Mouse (Mus musculus) splenic B cell, adult 2 months (primary cell): Measurements from ENCODE around the gene Gin1.
"Not testable (repeated sequence)": the region's sequence is repeated elsewhere in the genome, so short reads cannot be mapped to it uniquely, and the experiment has no call there.

Source experiments
- DNase-seq: peaks from one replicate; pipeline ENCODE4 v3.0.0-alpha.2; 2011; ENCODE audit warnings: low read depth, low spot score
- H3K27me3 ChIP-seq: 2 replicates; pipeline ENCODE4 v1.6.1; 2012; ENCODE audit warnings: mild to moderate bottlenecking, low read length, moderate library complexity, mixed read lengths; ENCODE audit not compliant: control insufficient read depth, poor library complexity, insufficient read depth, severe bottlenecking
- H3K36me3 ChIP-seq: 2 replicates; pipeline ENCODE4 v1.6.1; 2012; ENCODE audit warnings: mild to moderate bottlenecking, low read length, moderate library complexity, mixed read lengths; ENCODE audit not compliant: control insufficient read depth, poor library complexity, insufficient read depth, severe bottlenecking

The Gin1 gene

DNA sequence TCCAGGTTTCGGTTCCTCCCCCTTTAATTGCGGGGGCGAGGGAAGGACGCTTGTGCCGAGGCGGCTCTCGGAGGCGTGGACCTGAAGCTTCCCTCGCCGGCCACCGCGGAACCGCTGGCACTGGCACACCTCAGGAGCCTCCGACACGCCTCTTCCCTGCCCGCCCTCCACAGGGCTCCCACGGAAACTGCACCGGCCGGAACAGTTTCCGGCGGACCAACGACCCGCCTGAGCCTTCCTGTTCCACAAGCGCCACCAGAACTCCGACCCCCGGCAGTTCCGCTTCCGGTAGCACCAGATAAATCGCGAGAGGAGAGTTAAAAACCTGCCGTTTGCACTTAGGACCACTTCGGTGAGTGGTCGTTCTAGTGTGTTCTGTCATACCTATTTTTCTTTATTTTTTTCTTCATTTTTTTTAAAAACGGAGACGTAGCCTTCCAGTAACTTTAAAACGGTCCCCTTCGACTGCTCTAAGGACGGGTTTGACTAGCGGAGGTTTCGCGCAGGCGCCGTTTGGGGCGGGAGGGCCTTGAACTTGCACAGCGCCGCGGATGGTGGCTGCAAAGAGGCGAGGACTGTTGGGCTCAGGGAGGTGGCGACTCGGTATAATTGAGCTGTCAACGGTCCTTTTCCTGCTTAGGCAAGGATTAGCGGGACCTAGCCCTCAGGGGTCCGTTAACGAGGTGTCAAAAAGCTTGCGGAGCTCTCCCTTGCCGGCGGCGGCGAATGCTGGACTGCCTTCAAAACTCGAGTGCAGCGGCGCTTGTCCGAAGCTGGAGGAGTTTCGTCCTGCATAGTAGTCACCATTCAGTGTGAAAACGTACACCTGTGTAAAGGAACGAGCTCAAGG lies at the start of gene Gin1, which contains the start of gene Ppip5k2:
TSS of gene Gin1 (plus strand) at position 269 of the 850 bp plus-strand sequence.
TSS of gene Ppip5k2 (minus strand) at position 508 of the 850 bp plus-strand sequence.
- DNase-seq, result peak; percentile 95
- no peaks in the 10 kb centered on the region for H3K27me3 ChIP-seq

DNA sequence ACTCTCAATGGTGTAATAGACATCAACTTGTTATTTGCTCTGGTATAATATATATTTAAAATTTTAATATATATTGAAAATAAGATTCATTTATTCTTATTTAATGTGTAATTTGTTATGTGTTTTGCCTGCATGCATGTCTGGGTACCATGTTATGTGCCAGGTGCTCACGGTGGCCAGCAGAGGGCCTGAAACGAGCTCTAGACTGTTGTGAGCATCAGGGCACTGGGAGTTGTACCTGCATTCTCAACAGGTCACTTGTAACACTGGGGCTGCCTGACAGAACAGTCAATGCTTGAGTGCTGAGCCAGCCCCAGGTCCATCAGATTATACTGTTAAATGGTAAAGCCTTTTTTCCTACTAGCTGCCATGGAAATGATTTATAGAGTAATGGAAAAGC lies 43.2 kb upstream of the Gin1 start:
- no peaks in the 10 kb centered on the region for H3K27me3 ChIP-seq
- H3K36me3 ChIP-seq, result peaks cover 8% of the 10 kb centered on the region
- peak; percentile 19 for DNase-seq

More for the DNA sequence above, at the start of gene Gin1, which contains the start of gene Ppip5k2:
- H3K36me3 ChIP-seq, result no peaks in the 10 kb centered on the region

- no peak for DNase-seq
- no peaks in the 10 kb centered on the region for H3K27me3 ChIP-seq
- peaks cover 6% of the 10 kb centered on the region for H3K36me3 ChIP-seq
Measured at GRCm38 (mm10) chr1:97729339-97729738, 40.6 kb upstream of the Gin1 start.

- peaks cover 12% of the 10 kb centered on the region for H3K36me3 ChIP-seq
- no peak for DNase-seq
- H3K27me3 ChIP-seq, result no peaks in the 10 kb centered on the region; the same call in 1 of the 2 replicates
Measured at GRCm38 (mm10) chr1:97743063-97743462, 26.9 kb upstream of the Gin1 start.

GRCm38 (mm10) chr1:97745712-97746111 lies 24.3 kb upstream of the Gin1 start:
- DNase-seq, result no peak
- Histone ChIP-seq H3K36me3 (peaks cover 13% of the 10 kb centered on the region), H3K27me3 (no peaks in the 10 kb centered on the region; the same call in 1 of the 2 replicates)

DNA sequence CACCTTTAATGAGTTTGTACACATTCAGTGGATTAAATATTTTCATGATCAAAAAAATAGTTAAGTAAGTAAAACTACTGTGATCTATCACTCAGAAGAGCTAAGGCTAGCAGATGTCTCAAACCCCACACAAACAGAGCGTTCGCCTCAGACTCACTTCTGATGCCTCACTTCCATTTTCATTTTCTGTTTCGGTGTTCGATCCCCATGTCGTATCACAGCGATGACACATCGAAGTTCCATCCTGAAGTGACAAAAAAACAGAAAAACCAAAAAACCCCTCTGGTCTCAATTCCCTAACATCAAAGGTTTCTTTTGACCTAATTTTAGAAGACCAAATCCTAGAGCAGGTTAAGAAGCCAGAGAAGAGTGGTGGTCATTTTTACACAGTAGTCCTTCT lies 23.7 kb upstream of the Gin1 start:
- H3K27me3 ChIP-seq, result no peaks in the 10 kb centered on the region; the same call in 1 of the 2 replicates
- no peak for DNase-seq
- H3K36me3 ChIP-seq, result peaks cover 14% of the 10 kb centered on the region

DNA sequence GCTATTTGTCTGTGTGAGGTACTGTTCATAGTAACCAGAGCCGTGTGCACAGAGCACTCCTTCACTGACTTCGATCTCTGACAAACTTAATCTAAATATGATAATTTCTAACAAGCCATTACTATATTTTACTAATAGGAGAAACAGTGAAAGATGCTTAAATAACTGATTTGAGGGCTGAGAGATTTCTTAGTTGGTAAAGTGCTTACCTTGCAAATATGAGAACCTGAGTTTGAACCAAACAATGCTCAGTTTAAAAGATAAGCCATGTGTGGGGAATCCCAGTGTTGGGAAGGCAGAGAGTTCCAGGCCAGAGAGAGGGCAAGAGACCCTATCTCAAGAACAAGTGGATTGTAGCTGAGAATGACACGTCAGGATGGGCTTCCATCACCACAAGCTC lies 21.8 kb upstream of the Gin1 start:
- Histone ChIP-seq H3K27me3 (no peaks in the 10 kb centered on the region; the same call in 1 of the 2 replicates), H3K36me3 (peaks cover 16% of the 10 kb centered on the region)
- no peak for DNase-seq

DNA sequence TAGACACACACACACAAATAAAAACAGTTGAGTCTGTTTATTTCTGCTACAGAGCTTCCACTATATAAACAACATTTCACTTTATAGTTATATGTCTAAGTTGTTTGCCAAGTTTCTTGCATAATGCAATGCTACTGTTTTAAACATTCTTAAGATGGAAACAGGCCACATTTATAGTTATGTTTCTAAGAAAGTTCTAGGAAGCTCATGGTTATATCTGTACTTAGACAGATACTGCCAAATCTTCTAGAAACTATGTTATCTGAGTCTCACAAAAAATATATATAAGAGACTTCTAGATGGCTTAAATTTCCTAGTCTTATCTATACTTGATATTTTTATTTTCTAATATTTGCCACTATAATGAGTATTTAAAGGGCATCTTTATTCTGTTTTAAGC lies 16.8 kb upstream of the Gin1 start:
- DNase-seq, result no peak
- Histone ChIP-seq H3K27me3 (no peaks in the 10 kb centered on the region), H3K36me3 (peaks cover 15% of the 10 kb centered on the region)

GRCm38 (mm10) chr1:97754392-97754791 lies 15.6 kb upstream of the Gin1 start:
- DNase-seq, result no peak
- H3K36me3 ChIP-seq, result peaks cover 13% of the 10 kb centered on the region
- no peaks in the 10 kb centered on the region for H3K27me3 ChIP-seq

DNA sequence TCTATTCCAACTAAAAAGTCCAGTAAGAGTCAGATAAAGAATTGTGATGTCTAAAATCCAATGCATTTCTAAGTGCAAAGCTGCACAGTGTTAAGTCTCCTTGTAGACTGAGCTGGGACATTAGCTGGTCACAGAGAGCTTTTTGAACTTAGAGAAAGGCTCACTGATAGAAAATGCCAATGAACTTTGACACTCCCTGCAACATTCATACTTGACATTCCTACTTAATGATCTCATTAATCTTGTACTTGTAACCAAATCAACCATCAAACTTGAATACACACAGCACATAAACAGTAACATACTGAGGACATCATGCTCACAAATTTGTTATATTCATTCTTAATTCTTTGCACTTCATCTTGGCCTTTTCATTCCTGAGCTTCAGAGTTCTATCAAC lies 10.1 kb upstream of the Gin1 start:
- Histone ChIP-seq H3K36me3 (peaks cover 9% of the 10 kb centered on the region; the same call in 1 of the 2 replicates), H3K27me3 (no peaks in the 10 kb centered on the region)
- no peak for DNase-seq

- DNase-seq, result no peak
- H3K27me3 ChIP-seq, result no peaks in the 10 kb centered on the region
- H3K36me3 ChIP-seq, result peaks cover 5% of the 10 kb centered on the region; the same call in 1 of the 2 replicates
Measured at GRCm38 (mm10) chr1:97760598-97760997, 9.4 kb upstream of the Gin1 start.

DNA sequence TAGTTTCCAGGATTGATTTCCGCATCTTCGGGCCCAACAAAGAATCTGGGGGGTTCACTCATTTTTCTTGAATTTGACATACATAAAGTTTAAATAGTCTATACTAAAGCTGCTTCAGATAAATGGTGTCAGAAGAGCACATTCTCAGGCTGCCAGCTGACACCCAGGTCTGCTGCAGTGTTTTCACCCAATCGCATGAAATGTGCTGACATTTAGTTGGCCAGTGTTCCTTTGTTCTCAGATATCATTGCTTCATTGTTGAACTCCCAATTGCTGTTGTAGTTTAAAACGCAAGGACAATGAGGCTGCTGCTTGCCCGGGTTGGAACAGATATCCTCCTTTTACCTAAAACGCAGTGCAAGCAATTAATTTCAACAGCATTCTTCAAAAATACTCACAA lies 8.5 kb upstream of the Gin1 start:
- Histone ChIP-seq H3K36me3 (0 out of 2 replicates have a peak, but pooled peaks cover 5% of the 10 kb centered on the region), H3K27me3 (no peaks in the 10 kb centered on the region)
- DNase-seq, result no peak

DNA sequence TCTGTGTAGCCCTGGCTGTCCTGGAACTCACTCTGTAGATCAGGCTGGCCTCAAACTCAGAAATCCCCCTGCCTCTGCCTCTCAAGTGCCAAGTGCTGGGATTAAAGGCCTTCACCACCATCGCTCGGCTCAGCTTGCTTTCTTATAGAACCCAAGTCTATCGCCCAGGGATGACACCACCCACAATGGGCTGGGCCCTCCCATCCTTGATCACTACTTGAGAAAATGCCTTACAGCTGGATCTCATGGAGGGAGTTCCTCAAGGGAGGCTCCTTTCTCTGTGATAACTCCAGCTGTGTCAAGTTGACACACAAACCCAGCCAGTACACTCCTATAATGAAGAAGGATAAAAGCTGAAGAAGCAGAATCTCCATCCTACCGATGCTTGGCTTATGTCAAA lies 4.3 kb upstream of the Gin1 start:
- H3K27me3 ChIP-seq, DNase-seq, H3K36me3 ChIP-seq: not testable (repeated sequence)

DNA sequence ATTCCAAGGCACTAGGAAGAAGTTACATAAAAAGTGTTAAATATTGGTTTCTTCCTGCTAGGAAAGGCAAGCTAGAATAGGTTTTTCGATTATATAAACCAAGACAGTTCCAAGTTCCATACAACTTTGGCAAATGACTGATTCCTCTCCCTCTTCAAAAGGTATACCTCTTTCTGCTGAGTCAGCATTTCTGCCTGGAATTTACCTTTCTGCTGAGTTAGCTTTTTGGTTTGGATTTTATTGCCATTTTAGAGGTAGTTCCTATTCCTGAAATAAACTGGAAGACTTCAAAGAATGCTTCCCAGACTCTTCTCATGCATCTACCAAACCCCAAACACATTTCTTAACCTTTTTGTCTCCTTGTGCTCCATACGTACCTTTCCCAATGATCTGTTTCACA lies 1.9 kb upstream of the Gin1 start:
- Histone ChIP-seq H3K36me3 (no peaks in the 10 kb centered on the region), H3K27me3 (no peaks in the 10 kb centered on the region)
- peak; percentile 3 for DNase-seq

GRCm38 (mm10) chr1:97768906-97769293 lies 1.1 kb upstream of the Gin1 start:
- no peak for DNase-seq
- H3K36me3 ChIP-seq, result no peaks in the 10 kb centered on the region

More at GRCm38 (mm10) chr1:97768906-97769293, 1.1 kb upstream of the Gin1 start:
- H3K27me3 ChIP-seq, result no peaks in the 10 kb centered on the region
